Mouse (Mus musculus): ENCODE measurements around the gene Apln.

Apln gene

GRCm38 (mm10) chrX:48034144-48035113 is at the start of gene Apln:
Gene Apln, minus strand, starts transcription at chrX:48034853.
- peak; percentile 50 for DNase-seq

GRCm38 (mm10) chrX:48082364-48082763 is 47.7 kb upstream of the Apln start:
- DNase-seq: no peak

- DNase-seq: no peak
These were observed 42.3 kb upstream of the Apln start for GRCm38 (mm10) chrX:48076806-48077425.

GRCm38 (mm10) chrX:48074691-48075090 is 40.0 kb upstream of the Apln start:
- DNase-seq: no peak

- DNase-seq: no peak
These were observed 37.7 kb upstream of the Apln start for GRCm38 (mm10) chrX:48072401-48072800.

GRCm38 (mm10) chrX:48071961-48072360 is 37.3 kb upstream of the Apln start:
- no peak for DNase-seq

GRCm38 (mm10) chrX:48066891-48067290 is 32.2 kb upstream of the Apln start:
- no peak for DNase-seq

- no peak for DNase-seq
These were observed 29.7 kb upstream of the Apln start for GRCm38 (mm10) chrX:48064166-48064853.

- no peak for DNase-seq
These were observed 27.8 kb upstream of the Apln start for GRCm38 (mm10) chrX:48062481-48062880.

- peak; percentile 63 for DNase-seq
These were observed 19.7 kb upstream of the Apln start for GRCm38 (mm10) chrX:48054186-48055015.

GRCm38 (mm10) chrX:48053743-48054142 is 19.1 kb upstream of the Apln start:
- DNase-seq: no peak

- no peak for DNase-seq
These were observed 11.7 kb upstream of the Apln start for GRCm38 (mm10) chrX:48046315-48046714.

- DNase-seq: no peak
These were observed 9.6 kb upstream of the Apln start for GRCm38 (mm10) chrX:48044261-48044660.

- DNase-seq: no peak
These were observed 8.1 kb upstream of the Apln start for GRCm38 (mm10) chrX:48042748-48043147.

- no peak for DNase-seq
These were observed 5.7 kb upstream of the Apln start for GRCm38 (mm10) chrX:48040379-48040778.

- no peak for DNase-seq
These were observed 898 bp downstream of the Apln start for GRCm38 (mm10) chrX:48033766-48034143.

- DNase-seq: no peak
These were observed 1.6 kb downstream of the Apln start for GRCm38 (mm10) chrX:48033024-48033423.

- no peak for DNase-seq
These were observed 2.8 kb downstream of the Apln start for GRCm38 (mm10) chrX:48031866-48032265.

- no peak for DNase-seq
These were observed 4.1 kb downstream of the Apln start for GRCm38 (mm10) chrX:48030593-48030992.

GRCm38 (mm10) chrX:48022811-48023210 is 11.8 kb downstream of the Apln start:
- DNase-seq: no peak

GRCm38 (mm10) chrX:48019940-48020339 is 14.7 kb downstream of the Apln start:
- DNase-seq: peak; percentile 71

- no peak for DNase-seq
These were observed 15.3 kb downstream of the Apln start for GRCm38 (mm10) chrX:48019359-48019758.
